Mouse (Mus musculus) cortical plate, adult 2 months (tissue): Measurements from ENCODE around the gene Emg1. TPM values are rescaled to one million over a fixed set of nuclear protein-coding genes. Genes with fewer than 3 reads are reported as not detected.
"Not testable (repeated sequence)": the region's sequence is repeated elsewhere in the genome, so short reads cannot be mapped to it uniquely, and the experiment has no call there.

ENCODE experiments used
- H3K27ac ChIP-seq: fragments of 200-500 bp; 2 replicates; pipeline ENCODE4 v1.5.1; 2012; ENCODE audit warnings: low read length, control low read depth, inconsistent platforms; ENCODE audit not compliant: insufficient read depth
- H3K4me1 ChIP-seq: fragments of 200-500 bp; 2 replicates; pipeline ENCODE4 v1.6.1; 2011; ENCODE audit warnings: low read length; ENCODE audit not compliant: control insufficient read depth, insufficient read depth
- H3K4me3 ChIP-seq: fragments of 200-500 bp; 2 replicates; pipeline ENCODE4 v1.5.1; 2011; ENCODE audit warnings: mild to moderate bottlenecking, low read length, control low read depth; ENCODE audit not compliant: insufficient read depth
- CTCF ChIP-seq: fragments of 200-500 bp; IDR thresholded peaks from 2 replicates; pipeline ENCODE4 v1.5.1; 2011; ENCODE audit warnings: mild to moderate bottlenecking, control low read depth, low read length; ENCODE audit not compliant: insufficient read depth; ENCODE audit errors: extremely low read depth
- POLR2A ChIP-seq: fragments of 200-500 bp; IDR thresholded peaks from 2 replicates; pipeline ENCODE4 v1.6.1; 2011; ENCODE audit warnings: mild to moderate bottlenecking, low read length, control low read depth; ENCODE audit not compliant: insufficient read depth; ENCODE audit errors: extremely low read depth
- polyA plus RNA-seq: library from polyadenylated mRNA; depleted of rRNA; stranded (reverse); fragments of >200 nt; gene quantifications from 2 replicates; pipeline ENCODE4 v1.2.3, GENCODE M21; 2012

Emg1 gene
- polyA plus RNA-seq, 1 experiment, result 57.3 TPM

GRCm38 (mm10) chr6:124685606-124686386 lies 26.2 kb downstream of the Emg1 start:
- Histone ChIP-seq H3K4me1 (peaks cover 2% of the 10 kb centered on the region), H3K27ac (no peak overlapping the region), H3K4me3 (no peak overlapping the region)
- TF ChIP-seq CTCF, result no peak
- TF ChIP-seq POLR2A, result no peak

GRCm38 (mm10) chr6:124683591-124684417 lies 28.2 kb downstream of the Emg1 start:
- H3K4me3 ChIP-seq, result no peak overlapping the region
- TF ChIP-seq POLR2A (no peak), CTCF (no peak)
- no peak overlapping the region for H3K27ac ChIP-seq
- H3K4me1 ChIP-seq, result peaks cover 2% of the 10 kb centered on the region

GRCm38 (mm10) chr6:124682291-124682690 lies 29.7 kb downstream of the Emg1 start:
- not testable (repeated sequence) for H3K27ac ChIP-seq, H3K4me1 ChIP-seq

GRCm38 (mm10) chr6:124679486-124679885 lies 32.5 kb downstream of the Emg1 start:
- Histone ChIP-seq H3K27ac (no peak overlapping the region), H3K4me1 (peaks cover 2% of the 10 kb centered on the region), H3K4me3 (no peak overlapping the region)
- TF ChIP-seq POLR2A (no peak), CTCF (no peak)

More at GRCm38 (mm10) chr6:124682291-124682690, 29.7 kb downstream of the Emg1 start:
- H3K4me3 ChIP-seq, result not testable (repeated sequence)

GRCm38 (mm10) chr6:124678769-124679168 lies 33.2 kb downstream of the Emg1 start:
- H3K4me3 ChIP-seq, result no peak overlapping the region
- H3K27ac ChIP-seq, result no peak overlapping the region
- peaks cover 2% of the 10 kb centered on the region for H3K4me1 ChIP-seq
- no peak for TF ChIP-seq CTCF

GRCm38 (mm10) chr6:124676171-124676570 lies 35.8 kb downstream of the Emg1 start:
- Histone ChIP-seq H3K4me1 (no peaks in the 10 kb centered on the region; the same call in 1 of the 2 replicates), H3K27ac (no peak overlapping the region)
- TF ChIP-seq POLR2A, result no peak
- TF ChIP-seq CTCF, result no peak

GRCm38 (mm10) chr6:124674591-124674990 lies 37.4 kb downstream of the Emg1 start:
- Histone ChIP-seq H3K27ac (no peak overlapping the region), H3K4me1 (no peaks in the 10 kb centered on the region), H3K4me3 (no peak overlapping the region)
- no peak for TF ChIP-seq POLR2A
- no peak for TF ChIP-seq CTCF

More at GRCm38 (mm10) chr6:124676171-124676570, 35.8 kb downstream of the Emg1 start:
- no peak overlapping the region for H3K4me3 ChIP-seq

GRCm38 (mm10) chr6:124673619-124674018 lies 38.4 kb downstream of the Emg1 start:
- Histone ChIP-seq H3K4me1 (no peaks in the 10 kb centered on the region), H3K27ac (no peak overlapping the region), H3K4me3 (no peak overlapping the region)
- TF ChIP-seq POLR2A (no peak), CTCF (no peak)

GRCm38 (mm10) chr6:124672100-124672499 lies 39.9 kb downstream of the Emg1 start:
- no peak overlapping the region for H3K4me3 ChIP-seq
- no peak overlapping the region for H3K27ac ChIP-seq
- TF ChIP-seq POLR2A, result no peak
- no peak for TF ChIP-seq CTCF
- no peaks in the 10 kb centered on the region for H3K4me1 ChIP-seq

- Histone ChIP-seq H3K4me1 (no peaks in the 10 kb centered on the region), H3K4me3 (no peak overlapping the region), H3K27ac (no peak overlapping the region)
- TF ChIP-seq POLR2A, result no peak
- TF ChIP-seq CTCF, result no peak
Measured at GRCm38 (mm10) chr6:124670281-124670900, 41.6 kb downstream of the Emg1 start.
